Mouse (Mus musculus): ENCODE measurements around the gene Cdkn2aip.
A peak's percentile ranks its signal among the peaks of the same experiment; 100 is the strongest.

Gene Cdkn2aip

DNA sequence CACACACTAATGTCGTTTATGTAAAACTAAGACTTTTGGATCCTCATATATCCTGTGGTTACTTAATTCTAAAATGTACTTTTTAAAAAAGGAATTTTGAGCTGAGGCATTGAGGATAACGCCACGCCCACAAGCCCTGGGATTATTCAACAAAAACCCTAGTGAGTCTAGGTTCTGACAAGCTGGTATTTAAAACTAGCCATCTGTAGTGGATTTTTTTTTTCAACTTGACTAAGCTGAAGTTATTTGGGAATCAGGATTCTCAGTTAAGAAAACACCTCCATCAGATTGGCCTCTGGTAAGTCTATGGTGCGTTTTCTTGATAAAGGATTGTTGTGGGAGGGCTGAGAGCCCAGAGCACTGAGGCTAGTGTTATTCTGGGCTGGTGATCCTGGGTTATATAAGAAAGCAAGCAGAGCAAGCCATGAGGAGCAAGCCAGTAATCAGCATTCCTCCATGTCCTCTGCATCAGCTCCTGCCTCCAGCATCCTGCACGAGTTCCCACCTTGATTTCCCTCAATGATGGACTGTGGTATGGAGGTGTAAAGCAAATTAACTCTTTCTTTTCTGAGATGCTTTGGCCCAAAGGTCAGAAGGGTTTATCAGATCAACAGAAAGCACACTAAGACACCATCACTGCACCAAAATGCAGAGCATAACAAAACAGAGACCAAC lies 18.2 kb downstream of the Cdkn2aip start:
- DNase-seq (ENCODE audit: low spot score): no peak

DNA sequence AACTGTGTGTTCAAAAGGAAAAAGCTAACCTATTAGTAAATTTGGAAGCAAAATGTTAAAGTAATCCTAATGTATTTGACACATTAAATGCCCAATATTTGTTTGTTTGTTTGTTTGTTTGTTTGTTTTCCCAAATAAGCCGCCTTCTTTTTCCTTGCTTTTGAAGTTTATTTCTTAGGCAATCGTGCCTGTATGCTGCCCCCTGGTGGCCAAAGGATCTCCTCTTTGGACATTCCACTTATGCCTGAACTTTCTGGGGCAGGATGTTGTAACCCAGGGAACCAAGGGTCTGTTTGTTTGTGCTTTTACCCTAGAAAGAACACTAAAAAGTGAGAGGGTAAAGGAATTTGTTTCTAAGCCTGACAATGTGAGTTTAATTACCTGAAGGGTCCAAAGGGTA lies 20.6 kb downstream of the Cdkn2aip start:
- DNase-seq (ENCODE audit: low spot score): peak; percentile 85

DNA sequence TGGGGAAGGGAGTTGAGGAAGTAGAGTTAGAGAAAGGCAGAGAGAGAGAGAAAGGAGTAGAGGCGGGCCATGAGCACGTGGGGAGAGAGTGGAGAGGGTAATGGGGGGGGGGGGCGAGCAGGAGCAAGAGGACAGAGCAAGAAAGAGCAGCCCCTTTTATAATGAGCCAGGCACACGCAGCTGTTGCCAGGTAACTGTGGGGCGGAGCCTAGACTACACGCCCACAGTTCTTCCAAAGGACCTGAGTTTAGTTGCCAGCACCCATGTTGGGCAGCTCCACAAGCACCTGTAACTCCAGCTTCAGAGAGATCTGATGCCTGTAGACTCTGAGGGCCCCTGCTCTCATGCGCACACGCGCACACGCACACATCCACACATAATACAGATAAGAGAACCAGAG lies 21.9 kb downstream of the Cdkn2aip start:
- no peak for DNase-seq (ENCODE audit: low spot score)

DNA sequence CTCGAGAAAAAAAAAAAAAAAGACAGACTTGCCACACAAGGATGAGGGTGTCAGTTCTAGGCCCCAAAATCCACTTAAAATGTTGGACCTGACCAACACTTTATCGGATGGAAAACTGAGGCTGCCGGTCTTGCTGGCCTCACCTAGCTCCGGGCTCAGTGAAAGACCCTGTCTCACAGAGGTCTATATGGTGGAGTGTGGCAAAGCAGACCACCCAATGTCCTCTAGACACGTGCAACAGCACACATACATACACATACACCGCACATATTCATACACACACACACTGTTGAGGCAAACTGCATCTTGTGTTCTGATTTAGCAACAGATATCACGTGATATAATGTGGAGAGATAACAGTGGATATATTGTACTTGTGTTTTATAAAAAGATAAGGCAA lies 22.4 kb downstream of the Cdkn2aip start:
- DNase-seq (ENCODE audit: low spot score): no peak

DNA sequence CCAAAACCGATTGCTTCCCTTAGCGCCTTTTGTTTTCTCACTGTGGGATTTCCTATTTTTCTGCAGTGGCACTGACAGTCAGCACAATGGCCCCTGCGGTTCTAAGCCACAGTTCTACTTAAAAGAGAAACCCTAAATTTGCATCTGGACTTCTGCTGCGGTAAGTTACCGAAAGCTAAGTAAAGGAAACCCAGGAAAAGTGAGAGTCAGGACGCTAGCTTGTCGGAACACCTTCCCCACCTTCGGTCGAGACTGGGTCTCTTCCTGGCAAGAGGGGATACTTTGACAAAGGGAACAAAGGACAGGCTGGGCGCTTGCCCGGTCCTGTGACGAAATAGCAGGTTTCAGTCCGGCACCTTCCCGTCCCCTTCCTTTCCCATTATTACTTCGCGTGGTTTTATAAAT lies 23.1 kb downstream of the Cdkn2aip start:
- no peak for DNase-seq (ENCODE audit: low spot score)

DNA sequence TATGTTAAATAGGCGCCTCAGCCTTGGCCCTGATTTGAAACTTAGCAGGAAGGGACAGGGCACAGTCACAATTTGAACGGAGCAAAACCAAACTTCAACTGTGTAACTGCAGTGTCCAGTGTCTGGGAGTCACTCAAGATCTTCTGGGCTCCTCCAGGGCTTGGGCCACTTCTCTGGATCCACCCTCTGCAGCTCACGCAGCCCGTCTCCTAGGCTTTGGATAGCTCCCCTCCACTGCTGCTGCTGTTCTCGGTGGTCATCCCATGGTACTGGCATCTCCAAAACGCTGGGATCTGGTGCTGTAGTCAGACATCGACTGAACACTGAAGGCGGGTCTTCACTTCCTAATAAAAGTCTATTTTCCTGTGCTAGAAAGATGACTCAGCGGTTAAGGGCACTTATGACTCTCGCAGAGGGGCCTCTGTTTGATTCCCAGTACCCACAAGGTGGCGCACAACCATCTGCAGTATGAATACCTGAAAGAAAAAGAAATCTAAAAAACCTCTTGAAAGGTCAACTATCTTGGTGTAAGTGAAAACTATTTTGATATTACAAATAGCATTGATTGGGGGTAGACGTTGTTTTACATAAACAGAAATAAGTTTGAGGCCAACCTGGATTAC lies 23.9 kb downstream of the Cdkn2aip start:
- no peak for DNase-seq (ENCODE audit: low spot score)

DNA sequence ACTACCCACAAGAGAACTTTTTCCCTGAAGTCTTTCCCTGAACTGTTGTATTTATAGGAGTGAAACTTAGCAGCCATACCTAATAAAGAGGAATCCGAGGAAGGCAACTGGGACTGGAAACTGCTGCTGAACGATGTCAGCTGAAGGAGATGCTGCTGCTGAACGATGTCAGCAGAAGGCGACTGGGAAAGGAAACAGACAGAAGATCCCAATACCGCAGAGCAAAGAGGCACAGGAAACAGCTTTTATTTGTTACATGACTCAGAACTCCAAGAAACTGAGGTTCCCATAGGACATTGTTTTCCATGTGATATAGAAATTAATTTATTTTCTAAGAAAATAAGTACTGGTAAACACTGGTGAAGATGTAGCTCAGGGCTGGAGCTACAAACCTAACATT lies 29.3 kb downstream of the Cdkn2aip start:
- DNase-seq (ENCODE audit: low spot score): no peak

DNA sequence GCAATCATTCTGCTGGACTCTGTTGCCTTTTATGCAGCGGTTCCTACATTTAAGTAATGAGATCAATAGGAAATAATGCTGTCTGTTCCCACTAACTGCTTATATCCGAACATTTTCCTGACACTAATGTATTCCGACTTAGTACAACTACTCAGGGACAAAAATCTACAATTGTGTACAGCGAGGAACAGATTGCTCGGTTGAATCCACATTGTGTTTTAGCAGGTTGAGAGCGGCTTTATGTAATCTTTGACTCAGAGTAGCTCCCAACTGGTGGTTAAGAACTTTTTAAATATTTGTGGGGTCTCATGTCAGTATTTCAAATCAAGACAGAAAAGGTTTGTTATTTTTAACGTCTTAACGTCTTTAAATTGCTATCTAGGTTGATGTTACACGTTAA lies 29.7 kb downstream of the Cdkn2aip start:
- no peak for DNase-seq (ENCODE audit: low spot score)

DNA sequence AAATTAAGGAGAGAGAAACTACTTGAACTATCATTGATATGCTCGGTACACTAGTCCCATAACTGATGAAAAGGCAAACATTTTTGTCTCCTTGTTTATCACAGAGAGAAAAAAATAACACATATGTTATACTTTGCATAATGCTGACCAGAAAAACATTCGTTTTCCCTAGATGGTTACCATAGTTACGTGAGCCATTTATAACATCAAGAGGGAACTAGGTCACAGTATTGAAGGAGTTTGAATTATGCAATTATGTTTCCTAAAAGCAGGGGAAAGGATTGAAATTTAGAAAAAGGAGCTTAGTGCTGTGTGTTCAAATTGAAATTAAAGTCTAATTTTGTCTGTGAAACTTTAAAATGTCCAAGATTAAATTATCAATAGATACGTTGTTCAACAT lies 33.4 kb downstream of the Cdkn2aip start:
- no peak for DNase-seq (ENCODE audit: low spot score)

DNA sequence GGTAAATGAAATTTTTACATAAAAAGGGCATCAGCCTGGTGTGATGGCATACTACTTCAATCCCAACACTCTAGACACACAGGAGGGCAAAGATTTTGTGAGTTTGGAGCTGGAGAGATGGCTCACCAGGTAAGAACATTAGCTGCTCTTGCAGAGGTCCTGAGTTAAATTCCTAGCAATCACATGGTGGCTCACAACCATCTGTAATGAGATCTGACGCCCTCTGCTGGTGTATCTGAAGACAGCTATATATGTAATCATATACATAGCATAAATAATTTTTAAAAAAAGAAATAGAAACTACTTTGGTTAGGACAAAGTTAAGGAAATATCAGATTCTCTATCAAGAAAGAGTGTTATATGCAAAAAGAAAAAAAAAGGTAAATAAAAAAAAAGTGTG lies 34.1 kb downstream of the Cdkn2aip start:
- DNase-seq (ENCODE audit: low spot score): no peak

DNA sequence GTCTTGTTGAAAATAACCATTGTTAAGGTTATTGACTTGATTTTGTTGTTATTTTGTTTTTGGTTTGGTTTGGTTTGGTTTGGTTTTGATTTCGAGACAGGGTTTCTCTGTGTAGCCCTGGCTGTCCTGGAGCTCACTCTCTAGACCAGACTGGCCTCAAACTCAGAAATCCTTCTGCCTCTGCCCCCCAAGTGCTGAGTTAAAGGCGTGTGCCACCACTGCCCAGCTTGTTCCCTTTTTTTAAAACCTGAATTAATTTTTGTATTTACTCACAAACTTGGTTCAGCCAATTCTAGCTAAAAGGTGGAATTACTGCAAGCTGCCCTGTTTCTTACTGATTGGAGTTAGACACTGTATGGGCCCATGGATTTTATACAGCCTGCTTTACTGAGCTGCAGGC lies 37.1 kb downstream of the Cdkn2aip start:
- DNase-seq (ENCODE audit: low spot score): no peak

DNA sequence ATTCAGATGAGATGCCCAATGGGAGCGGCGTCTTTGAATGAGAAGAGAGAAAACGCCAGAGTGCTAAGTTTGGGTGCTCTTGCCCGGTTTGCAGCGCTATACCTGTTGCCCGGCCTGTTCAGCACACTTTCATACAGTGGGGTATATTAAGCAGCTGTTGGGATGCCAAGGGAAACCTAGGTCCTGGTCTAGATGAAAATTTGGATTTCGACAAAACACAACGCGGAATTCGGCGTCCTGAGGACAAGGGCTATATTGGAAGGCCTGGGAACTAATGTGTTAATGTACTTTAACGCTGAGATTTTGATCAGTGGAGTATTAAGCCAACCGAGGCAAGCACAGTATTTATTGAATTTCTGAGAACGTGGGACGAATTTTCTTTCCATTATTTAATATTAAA lies 37.5 kb downstream of the Cdkn2aip start:
- DNase-seq (ENCODE audit: low spot score): no peak

DNA sequence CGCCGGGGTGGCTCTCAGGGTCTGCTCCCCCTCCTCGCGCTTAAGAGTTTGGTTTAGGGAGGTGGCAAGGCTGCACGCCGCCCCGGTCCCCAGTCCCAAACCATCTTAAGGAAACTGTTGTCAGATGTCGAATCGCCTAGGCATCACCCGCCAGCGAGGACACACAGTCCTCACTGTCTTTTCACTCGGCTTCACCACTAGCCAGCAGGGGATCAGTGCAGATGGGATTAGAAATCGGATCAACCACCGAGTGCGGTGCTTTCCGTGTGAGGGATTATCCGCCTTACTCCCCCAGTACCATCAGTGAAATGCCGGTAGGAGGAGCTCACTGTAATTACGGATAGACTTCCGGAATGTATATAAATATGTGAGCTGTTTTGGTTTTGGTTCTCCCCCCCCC lies 37.9 kb downstream of the Cdkn2aip start:
- peak; percentile 29 for DNase-seq (ENCODE audit: low spot score)

DNA sequence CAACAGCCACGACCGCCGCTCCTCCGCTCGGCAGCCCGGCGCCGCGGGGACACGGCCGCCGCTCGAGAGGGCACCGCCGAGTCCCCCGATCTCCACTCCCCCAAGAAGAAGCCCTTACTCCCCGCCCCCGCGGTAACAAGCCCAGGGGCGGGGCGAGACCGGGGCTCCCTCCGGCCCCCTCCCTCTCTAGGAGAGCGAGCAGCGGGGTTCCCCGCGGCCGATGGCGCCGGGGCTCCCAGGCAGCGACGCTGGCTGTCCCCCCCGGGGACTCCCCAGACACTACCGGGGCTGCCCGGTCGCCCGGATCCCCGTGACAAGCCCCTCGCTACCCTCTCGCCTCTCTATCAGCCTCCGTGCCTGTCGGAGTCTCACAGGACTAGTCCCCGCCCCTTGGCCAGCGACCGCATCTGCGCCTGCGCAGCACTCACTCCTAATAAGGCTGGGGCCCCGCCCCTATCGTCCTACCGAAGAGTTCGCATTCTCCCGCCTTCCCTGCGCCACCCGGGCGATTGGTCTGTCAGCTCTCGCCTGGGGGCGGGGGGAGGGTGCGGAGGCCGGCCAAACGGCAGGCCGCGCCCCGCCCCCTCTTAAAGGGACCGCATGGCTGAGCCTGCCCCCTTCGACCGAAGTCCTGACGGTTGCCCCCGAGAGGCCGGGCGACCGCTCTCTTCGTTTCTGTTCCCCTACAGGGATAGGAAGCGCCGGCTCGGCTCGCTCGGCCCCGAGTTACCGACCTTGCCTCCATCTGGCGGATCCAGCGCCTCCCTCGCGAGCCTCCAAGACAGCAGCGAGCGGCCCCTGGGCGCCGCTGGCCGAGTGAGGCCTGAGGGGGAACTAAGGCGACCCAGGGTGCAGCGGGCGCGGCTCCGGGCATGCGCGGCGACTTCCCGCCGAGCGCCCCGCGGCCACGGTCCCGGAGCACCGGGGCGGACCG lies 38.7 kb downstream of the Cdkn2aip start, which contains the start of gene Ing2:
Gene Ing2 (minus strand): TSS at position 780 of the 934 bp plus-strand sequence.
- DNase-seq (ENCODE audit: low spot score): peak; percentile 99

DNA sequence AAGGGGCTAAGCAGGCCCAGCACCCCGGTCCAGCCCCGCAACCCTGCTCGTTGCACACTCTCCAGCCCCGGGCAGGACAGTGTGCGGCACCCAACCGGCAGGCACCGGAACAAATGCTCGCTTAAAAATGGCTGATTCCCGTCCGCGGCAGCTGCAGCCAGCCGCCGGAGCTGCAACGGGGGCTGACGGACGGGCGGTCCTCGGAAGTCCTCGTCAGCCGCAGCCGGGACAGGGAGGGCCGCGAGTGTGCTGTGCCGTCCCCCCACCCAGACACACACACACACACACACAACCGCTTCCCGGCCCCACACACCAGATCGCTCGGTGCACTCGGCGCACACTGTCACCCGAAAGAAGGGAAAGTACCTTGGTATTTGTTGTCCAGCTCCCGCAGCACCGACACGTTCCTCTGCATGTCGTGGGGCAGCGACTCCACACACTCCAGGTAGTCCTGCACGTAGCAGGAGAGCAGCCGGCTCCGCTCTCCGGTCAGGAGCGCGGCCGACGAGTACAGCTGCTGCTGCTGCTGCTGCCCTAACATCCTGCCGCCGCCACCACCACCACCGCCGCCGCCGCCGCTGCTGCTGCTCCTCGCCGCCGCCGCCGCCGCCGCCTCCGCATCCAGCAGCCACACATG lies 39.5 kb downstream of the Cdkn2aip start:
- DNase-seq (ENCODE audit: low spot score): no peak

DNA sequence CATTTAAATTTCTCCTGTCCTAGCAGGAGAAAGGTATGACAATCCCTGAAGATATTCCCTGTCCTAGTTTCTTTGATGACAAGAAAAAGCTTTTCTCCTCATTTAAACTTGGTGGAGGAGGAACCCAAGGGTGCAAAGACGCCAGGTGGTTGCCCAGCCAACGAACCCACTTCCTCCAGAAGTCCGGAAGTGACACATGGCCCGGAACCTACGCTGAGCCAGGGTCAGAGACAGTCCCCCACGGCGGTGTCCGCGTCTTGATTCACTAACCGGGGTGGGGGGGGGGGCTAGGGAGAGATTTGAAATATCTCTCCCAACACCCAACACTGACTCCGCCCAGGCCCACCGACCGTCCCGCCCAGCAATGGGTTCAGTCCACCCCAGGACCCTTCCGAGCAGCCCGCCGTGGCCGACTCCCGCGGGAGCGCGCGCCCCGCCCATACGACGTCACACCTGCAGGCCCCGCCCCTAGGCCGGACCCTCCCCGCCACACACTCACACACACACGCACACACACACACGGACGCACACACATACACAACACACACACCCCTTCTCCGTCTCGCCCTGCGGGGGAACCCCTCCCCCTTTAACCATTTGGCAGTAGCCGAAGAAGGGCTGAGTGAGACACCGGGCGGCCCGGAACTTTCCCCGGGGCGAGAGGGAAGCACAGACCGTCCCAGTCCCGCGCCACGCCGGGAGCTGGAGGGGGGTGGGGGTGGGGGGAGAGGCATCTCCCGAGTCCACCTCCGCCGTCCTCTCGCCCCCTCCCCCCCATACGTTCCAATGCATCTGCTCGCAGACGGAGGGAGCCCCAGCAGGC lies 40.2 kb downstream of the Cdkn2aip start:
- DNase-seq (ENCODE audit: low spot score): peak; percentile 92

DNA sequence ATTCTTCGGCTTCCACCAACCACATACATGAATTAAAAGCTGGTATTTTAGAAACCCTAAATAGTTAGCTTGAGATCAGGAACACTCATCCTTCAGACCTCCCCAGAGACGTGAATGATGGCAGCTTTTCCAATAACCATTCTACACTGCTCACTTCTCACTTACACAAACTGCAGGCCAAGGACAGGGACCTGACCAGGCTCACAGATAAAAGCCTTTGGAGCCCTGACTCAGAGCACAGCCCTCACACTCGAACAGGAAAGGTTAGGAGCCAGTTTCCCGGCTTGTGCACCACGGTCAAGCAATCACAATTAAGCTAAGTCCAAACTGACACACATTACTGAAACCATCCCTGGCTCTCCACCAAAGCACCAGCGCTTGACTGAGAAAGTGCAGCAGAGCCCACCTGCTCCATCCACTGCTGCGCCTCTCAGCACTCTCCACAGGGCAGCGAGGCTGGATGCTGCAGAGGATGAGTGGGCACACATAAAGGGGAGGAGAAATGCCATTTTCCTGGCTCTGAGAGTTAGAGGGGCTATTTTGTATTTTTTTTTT lies 49.4 kb downstream of the Cdkn2aip start:
- DNase-seq (ENCODE audit: low spot score): no peak

DNA sequence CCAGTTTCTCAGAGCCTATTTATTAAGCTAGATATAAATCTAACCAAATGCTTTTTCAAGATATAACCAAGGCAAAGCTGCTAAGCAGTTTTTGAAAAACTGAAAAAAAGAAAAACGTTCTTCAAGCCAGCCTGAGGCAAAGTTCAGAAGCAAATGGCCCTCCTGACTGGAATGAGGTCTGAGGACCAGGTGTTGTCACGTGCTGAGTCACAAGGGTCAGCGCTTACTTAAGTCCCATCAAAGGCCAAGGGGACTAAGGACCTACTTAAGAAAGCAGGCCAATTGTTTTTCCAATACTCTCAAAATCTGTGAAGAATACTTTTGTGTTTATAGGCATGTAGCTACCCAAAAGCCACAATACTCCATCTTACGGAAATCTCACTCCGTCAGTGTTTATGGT lies 50.5 kb downstream of the Cdkn2aip start:
- no peak for DNase-seq (ENCODE audit: low spot score)

DNA sequence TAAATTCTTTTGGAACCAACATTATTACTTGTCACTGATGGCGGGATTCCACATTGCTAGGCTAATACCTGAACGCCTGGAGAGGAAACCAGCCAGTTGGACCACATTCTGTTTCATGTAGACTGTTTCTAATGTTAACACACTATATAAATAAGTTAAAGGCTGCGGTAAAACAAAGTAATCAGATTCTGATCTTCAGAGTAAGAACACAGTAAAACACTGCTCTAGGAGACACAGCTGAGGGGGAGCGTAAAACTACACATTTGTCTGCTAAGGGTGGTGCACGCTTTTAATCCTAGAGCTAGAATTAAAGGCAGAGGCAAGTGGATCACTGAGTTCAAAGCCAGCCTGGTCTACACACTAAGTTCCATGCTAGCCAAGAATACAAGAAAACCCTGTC lies 51.0 kb downstream of the Cdkn2aip start:
- no peak for DNase-seq (ENCODE audit: low spot score)

DNA sequence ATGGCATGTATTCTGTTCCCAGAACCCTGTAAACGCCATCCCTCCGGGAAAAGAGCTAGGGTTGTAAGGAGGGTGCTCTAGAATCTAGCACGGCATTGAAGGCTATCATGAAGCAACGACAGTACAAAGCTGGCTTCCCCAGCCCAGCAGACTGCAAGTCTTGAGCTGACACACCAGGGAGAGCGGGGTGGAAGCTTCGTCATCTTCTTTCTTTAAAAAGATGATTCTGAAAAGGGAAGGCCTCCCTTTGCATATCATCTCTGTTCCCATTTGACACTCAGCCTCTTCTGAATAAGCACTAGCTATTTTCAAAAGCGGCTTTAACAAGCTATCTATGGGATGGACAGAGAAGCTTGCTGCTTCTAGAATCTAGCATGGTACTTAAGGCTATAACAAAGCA lies 53.3 kb downstream of the Cdkn2aip start:
- DNase-seq (ENCODE audit: low spot score): no peak

DNA sequence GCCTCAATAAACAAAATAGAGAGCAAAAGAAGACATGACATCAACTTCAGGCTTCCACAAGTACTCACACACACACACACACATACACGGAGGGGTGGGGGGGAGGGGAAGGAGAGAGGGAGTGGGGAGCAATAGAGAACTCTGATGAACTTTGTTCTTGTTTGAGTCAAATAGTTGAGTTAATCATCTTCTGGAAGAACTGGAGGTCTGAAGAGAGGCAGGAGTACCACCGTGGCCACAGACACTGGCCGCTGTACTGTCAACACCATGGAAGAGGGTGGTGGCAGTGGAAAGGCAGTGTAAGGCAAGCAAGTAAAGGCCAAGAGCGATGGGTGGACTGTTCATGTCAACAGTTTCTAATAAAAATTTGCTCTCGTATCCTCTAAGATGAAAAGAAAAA lies 54.3 kb downstream of the Cdkn2aip start:
- no peak for DNase-seq (ENCODE audit: low spot score)
